8 mouse cellular contexts compared by ENCODE assay signal in the genomic region with DNA sequence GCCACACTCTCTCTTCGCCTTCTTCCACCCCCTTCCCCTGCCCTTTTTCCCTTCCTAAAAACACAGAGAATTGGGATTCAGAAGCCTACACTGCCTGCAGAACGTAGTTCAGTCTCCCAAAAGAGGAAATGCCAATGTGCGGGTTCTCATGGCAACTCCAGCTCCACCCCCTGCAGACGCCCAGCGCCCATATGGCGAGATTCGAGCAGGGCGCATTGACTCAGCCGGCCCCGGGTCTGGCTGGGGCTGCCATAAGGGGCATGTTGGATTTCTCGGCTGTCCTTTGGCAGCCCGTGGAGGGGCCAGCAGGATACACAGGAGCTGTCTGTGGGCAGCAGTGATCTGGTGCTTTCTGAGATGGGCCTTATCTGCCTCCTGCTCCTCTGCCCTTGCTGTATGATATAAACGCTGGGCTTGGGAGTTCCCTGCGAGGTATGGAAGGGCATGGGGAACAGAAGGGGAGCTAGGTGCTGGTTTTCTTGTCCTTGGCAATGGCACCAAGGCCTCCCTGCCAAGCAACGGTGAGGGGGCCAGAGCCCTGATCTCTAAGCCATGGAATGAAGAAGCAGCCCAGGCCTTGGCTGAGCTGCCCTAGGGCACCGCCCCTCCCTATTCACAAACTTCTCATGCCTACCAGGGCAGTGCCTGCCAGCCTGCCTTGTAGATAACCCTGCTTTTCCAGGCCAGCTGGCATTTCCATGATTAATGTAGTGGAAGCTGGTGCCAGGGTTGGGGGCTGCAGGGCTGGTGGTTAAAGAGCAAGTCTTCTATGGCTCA.
DNase-seq lines count a peak whose midpoint lies in the region; ATAC-seq lines count a peak whose summit lies in the region.

No protein-coding gene starts in this region.

- WGBS in forebrain, embryonic 14.5 days = 59% methylated on average over 16 of the region's 16 CpGs

- no peaks in the 10 kb centered on the region for H3K36me3 ChIP-seq in forebrain, embryonic 14.5 days (ENCODE audit: control insufficient read depth, insufficient read depth, low read length)

- H3K4me3 ChIP-seq in forebrain, embryonic 14.5 days (ENCODE audit: low read depth, low read length) = no peak overlapping the region

- no peaks in the 10 kb centered on the region for H3K27me3 ChIP-seq in forebrain, embryonic 14.5 days (replicated peaks; ENCODE audit: control insufficient read depth, insufficient read depth, low read length)

- H3K4me1 ChIP-seq in forebrain, embryonic 14.5 days (ENCODE audit: control insufficient read depth, insufficient read depth, low read length) = peaks cover 20% of the 10 kb centered on the region

- DNase-seq in kidney, postnatal 10 days = peak; percentile 11
- no peak for DNase-seq in kidney, postnatal 25 days
- peak; percentile 57 for DNase-seq in forebrain, embryonic 14.5 days (ENCODE audit: low spot score)
- peak; percentile 50 to 69 for DNase-seq in layer of hippocampus, postnatal 25 days (ENCODE audit: extremely low spot score in 1 of 2, low spot score in 1 of 2)
- peak; percentile 82 to 89 for DNase-seq in right cerebral cortex, postnatal 10 days (ENCODE audit: low spot score in 2 of 2)
- DNase-seq in lung, postnatal 10 days = no peak
- DNase-seq in T-cell, adult 2 months (ENCODE audit: low spot score) = no peak

- ATAC-seq in forebrain, embryonic 14.5 days = no peak; the same call in 1 of the 2 replicates
- no peak for ATAC-seq in erythroblast, adult 5-6 weeks (replicated peaks; ENCODE audit: low FRiP score, poor library complexity, severe bottlenecking)

- peak overlapping the region; percentile 61; the same call in 1 of the 2 replicates for H3K27ac ChIP-seq in forebrain, embryonic 14.5 days (ENCODE audit: low read depth, low read length)

- no peaks in the 10 kb centered on the region for H3K9me3 ChIP-seq in forebrain, embryonic 14.5 days (replicated peaks; ENCODE audit: control insufficient read depth, low read length)

- no peak overlapping the region for H3K9ac ChIP-seq in forebrain, embryonic 14.5 days (ENCODE audit: low read length)

- H3K4me2 ChIP-seq in forebrain, embryonic 14.5 days (ENCODE audit: low read length) = no peak overlapping the region

Comparison
In these comparisons a context has a peak if more than half of its experiments do, and no peak if none do; other contexts are left out.
1. DNase-seq: peak in kidney, postnatal 10 days (single experiment), forebrain, embryonic 14.5 days (single experiment), layer of hippocampus, postnatal 25 days (2 of 2) and right cerebral cortex, postnatal 10 days (2 of 2); none in kidney, postnatal 25 days (0 of 2), lung, postnatal 10 days (single experiment) and T-cell, adult 2 months (single experiment).